Mouse (Mus musculus) lung, embryonic 16.5 days (tissue): ENCODE data around the gene Sema4c. TPM values are rescaled to one million over a fixed set of nuclear protein-coding genes. Genes with fewer than 3 reads are reported as not detected.
A peak's percentile ranks its signal among the peaks of the same experiment; 100 is the strongest.

Source experiments
- ATAC-seq: fragments of 200-750 bp; cut with Nextera tagmentation; 2 replicates; pipeline ENCODE4 v1.8.0; 2017; ENCODE audit warnings: low read depth, mild to moderate bottlenecking, moderate library complexity
- H3K27ac ChIP-seq: fragments of 300-500 bp; sonication (generic); 2 replicates; pipeline ENCODE4 v1.5.1; 2014; ENCODE audit warnings: mild to moderate bottlenecking, control low read depth, low read length
- H3K27me3 ChIP-seq: fragments of 300-500 bp; sonication (generic); 2 replicates; pipeline ENCODE4 v1.6.1; 2014; ENCODE audit warnings: low read depth, low read length, mixed read lengths; ENCODE audit not compliant: control insufficient read depth, insufficient read depth
- H3K36me3 ChIP-seq: fragments of 300-500 bp; sonication (generic); 2 replicates; pipeline ENCODE4 v1.6.1; 2014; ENCODE audit warnings: low read length; ENCODE audit not compliant: control insufficient read depth, insufficient read depth
- H3K4me1 ChIP-seq: fragments of 300-500 bp; sonication (generic); replicated peaks from 2 replicates; pipeline ENCODE4 v1.6.1; 2014; ENCODE audit warnings: low read length, mixed read lengths; ENCODE audit not compliant: control insufficient read depth, insufficient read depth
- H3K4me2 ChIP-seq: fragments of 300-500 bp; sonication (generic); 2 replicates; pipeline ENCODE4 v1.6.1; 2014; ENCODE audit warnings: low read depth, low read length, control low read depth
- H3K4me3 ChIP-seq: fragments of 300-500 bp; sonication (generic); 2 replicates; pipeline ENCODE4 v1.5.1; 2014; ENCODE audit warnings: mild to moderate bottlenecking, low read length, control low read depth
- H3K9ac ChIP-seq: fragments of 300-500 bp; sonication (generic); 2 replicates; pipeline ENCODE4 v1.6.1; 2014; ENCODE audit warnings: low read length, control low read depth
- H3K9me3 ChIP-seq: fragments of 300-500 bp; sonication (generic); 2 replicates; pipeline ENCODE4 v1.6.1; 2016; ENCODE audit warnings: low read length; ENCODE audit not compliant: control insufficient read depth
- WGBS: fragments of 180-500 bp; shearing (Covaris S2); extraction: QIAGEN DNeasy Blood & Tissue Kit; methylation state at CpG from one replicate; pipeline ENCODE4 v1.1.7; 2014; 5-methylcytosine and 5-hydroxymethylcytosine counted together
- polyA plus RNA-seq: library from polyadenylated mRNA; unstranded; fragments of >200 nt; fragmentation: Nextera tagmentation; extraction: Ambion mirVana; gene quantifications from 2 replicates; pipeline ENCODE4 v1.2.1, GENCODE M21; 2015

The Sema4c gene
- polyA plus RNA-seq, 1 experiment from 2014 or later: 14.8 TPM

DNA sequence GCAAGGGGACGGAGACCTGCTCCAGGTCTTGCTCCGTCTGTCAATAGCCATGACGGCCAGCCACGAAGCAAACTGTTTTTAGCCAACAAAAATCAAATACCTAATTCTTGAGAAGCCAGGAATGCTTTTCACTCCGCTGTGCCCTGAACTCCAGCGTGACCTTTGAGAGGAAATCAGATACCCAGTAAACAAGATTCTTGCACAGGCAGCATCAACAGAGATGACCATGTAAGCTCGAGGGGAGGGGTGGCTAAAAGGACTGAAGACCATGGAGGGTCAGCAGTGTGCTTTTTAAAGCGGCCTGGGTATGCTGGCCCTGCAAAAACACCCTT is 21.8 kb downstream of the Sema4c start:
- Histone ChIP-seq H3K36me3 (peaks cover 10% of the 10 kb centered on the region), H3K4me3 (no peak overlapping the region), H3K9me3 (no peaks in the 10 kb centered on the region), H3K27me3 (no peaks in the 10 kb centered on the region), H3K4me1 (peaks cover 11% of the 10 kb centered on the region), H3K27ac (no peak overlapping the region), H3K9ac (no peak overlapping the region), H3K4me2 (no peak overlapping the region)
- WGBS: 54% methylated on average over 8 of the region's 8 CpGs
- ATAC-seq: no peak

DNA sequence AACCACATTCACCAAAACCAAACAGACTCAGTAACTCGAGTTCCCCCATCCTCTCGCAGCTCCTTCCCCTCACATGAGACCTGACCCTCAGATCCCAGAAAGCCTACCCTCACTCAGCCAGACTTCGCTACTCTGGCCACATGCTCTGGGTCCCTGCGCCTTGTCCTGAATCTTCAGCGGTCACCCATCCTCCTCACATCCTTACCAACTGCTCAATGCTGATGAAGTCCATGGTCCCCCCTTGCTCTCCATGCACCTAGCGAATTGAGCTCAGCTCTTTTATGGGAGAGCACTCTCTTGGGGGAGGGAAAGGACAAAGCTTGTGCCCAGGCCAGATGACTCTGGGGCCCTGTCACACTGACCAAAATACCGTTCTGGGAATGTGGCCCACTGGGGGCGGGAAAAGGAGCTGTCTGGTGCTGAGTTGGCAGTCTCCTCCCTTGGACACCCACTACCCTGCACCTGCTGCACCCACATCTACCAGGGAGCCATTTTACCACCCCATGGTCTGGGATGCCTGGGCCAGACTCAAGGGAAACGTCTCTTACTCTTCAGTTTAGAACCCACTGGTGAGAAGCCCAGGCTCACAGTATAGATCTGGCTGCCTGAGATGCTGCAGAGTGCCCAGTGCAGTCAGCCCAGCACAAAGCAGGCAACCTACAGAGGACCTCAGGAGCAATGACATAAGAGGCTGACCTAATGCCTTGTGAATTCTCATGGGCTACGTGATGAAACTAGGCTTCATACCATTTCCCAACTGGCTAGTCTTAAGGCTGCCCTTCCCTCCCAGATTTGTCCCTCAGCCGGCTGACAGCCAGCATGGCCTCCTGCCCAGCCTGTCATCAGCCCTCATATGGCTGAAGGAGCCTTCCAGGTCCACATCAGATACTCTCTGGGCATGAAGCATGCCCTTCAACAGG is 22.4 kb downstream of the Sema4c start:
- Histone ChIP-seq H3K4me3 (no peak overlapping the region), H3K9ac (no peak overlapping the region), H3K4me1 (peaks cover 11% of the 10 kb centered on the region), H3K27ac (no peak overlapping the region), H3K36me3 (peaks cover 7% of the 10 kb centered on the region), H3K9me3 (no peaks in the 10 kb centered on the region), H3K4me2 (no peak overlapping the region), H3K27me3 (no peaks in the 10 kb centered on the region)
- 73% methylated on average over 11 of the region's 11 CpGs for WGBS
- 0 out of 2 replicates have a peak, but pooled peaks have one; percentile 15 for ATAC-seq

DNA sequence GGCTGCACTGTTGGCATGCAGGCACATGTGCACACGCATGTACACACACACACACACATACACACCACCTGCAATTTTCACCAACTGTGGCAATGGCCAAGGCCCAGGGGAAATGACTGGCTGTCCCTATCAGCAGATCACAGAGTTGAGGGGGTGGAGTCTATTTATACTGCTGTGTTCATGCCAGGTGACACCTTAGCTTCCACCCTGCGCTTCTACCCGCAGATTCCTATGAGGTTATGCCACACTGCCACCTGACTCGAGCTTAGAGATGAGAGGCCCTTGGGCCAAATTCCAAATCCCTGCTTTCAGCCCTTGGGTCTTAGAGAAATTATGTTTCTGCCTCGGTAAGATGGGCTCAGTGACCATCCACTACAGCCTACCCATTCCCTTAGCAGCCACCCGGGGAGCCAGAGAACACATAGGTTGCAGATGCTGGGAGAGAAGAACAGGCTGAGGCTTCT is 23.5 kb downstream of the Sema4c start:
- Histone ChIP-seq H3K4me1 (peaks cover 11% of the 10 kb centered on the region), H3K4me2 (no peak overlapping the region), H3K9me3 (no peaks in the 10 kb centered on the region), H3K9ac (no peak overlapping the region), H3K36me3 (peaks cover 7% of the 10 kb centered on the region), H3K27me3 (no peaks in the 10 kb centered on the region), H3K27ac (no peak overlapping the region), H3K4me3 (no peak overlapping the region)
- ATAC-seq: no peak
- WGBS: 54% methylated on average over 6 of the region's 6 CpGs

DNA sequence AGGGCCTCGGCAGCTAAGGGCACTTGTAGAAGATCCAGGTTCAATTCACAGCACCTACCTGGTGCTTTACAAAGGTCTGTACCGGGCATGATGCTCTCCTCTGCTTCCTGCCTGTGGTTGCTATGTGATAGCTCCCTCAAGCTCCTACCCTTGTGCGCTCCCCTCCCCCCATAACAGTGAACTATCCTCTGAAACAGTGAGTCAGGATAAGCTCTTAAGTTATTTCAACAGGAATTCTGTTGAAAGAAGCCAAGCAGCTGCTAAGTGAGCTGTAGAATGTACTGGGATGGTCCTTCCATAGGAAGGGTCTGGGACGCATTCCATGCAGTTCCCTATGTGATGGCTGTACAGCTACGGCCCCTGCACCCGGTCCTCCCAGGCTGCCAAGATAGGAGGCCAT is 24.6 kb downstream of the Sema4c start:
- peak; percentile 46; the same call in 1 of the 2 replicates for ATAC-seq
- Histone ChIP-seq H3K4me2 (no peak overlapping the region), H3K27me3 (no peaks in the 10 kb centered on the region), H3K4me3 (no peak overlapping the region), H3K9ac (no peak overlapping the region), H3K9me3 (no peaks in the 10 kb centered on the region), H3K4me1 (peaks cover 11% of the 10 kb centered on the region), H3K36me3 (peaks cover 5% of the 10 kb centered on the region; the same call in 1 of the 2 replicates), H3K27ac (no peak overlapping the region)
- 63% methylated on average over 6 of the region's 6 CpGs for WGBS

DNA sequence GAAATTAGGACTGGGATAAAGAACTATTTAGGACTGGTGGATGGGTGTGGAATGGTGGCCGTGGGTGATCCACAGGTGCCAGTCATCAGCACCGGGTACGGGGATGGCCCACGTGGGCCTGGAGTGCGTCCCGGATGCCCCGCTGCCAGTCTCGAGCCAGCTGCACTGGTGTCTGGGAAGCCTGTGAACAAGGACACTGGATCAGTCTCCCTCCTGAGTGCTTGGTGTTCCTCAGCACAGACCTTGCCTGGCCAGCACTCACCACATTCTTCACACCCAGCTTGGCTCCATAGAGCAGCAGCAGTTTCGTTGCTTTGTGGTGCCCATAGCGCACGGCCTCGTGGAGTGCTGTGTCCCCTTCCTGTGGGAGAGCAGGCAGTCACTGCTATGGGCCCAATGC is 26.7 kb downstream of the Sema4c start:
- H3K36me3 ChIP-seq: peaks cover 5% of the 10 kb centered on the region; the same call in 1 of the 2 replicates
- WGBS: 84% methylated on average over 12 of the region's 12 CpGs
- H3K27ac ChIP-seq: no peak overlapping the region
- H3K9ac ChIP-seq: no peak overlapping the region
- H3K27me3 ChIP-seq: no peaks in the 10 kb centered on the region
- no peak for ATAC-seq
- no peaks in the 10 kb centered on the region for H3K9me3 ChIP-seq
- H3K4me1 ChIP-seq: peaks cover 11% of the 10 kb centered on the region
- H3K4me2 ChIP-seq: no peak overlapping the region
- H3K4me3 ChIP-seq: no peak overlapping the region

DNA sequence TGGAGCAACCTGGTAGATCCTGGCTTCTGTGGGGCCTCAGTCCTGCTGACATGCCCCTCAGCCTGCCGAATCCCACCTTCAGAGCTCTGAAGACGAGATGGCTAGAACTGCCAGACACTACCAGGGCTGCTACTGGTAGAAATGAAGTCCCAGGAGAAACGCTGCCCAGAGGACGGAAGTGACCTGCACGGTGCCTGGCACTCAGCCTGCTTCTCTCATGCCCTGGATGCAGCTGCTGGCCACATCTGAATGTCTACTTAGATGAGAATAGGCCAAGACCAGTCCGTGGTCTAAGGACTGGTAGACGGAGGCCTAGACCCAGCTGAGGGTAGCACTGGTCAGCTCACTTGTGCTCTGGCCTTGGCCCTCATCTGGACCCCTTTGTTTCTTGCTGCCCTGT is 27.2 kb downstream of the Sema4c start:
- no peak overlapping the region for H3K9ac ChIP-seq
- H3K27ac ChIP-seq: no peak overlapping the region
- no peak overlapping the region for H3K4me2 ChIP-seq
- H3K9me3 ChIP-seq: no peaks in the 10 kb centered on the region
- H3K4me1 ChIP-seq: peaks cover 7% of the 10 kb centered on the region
- H3K27me3 ChIP-seq: no peaks in the 10 kb centered on the region
- ATAC-seq: no peak
- no peak overlapping the region for H3K4me3 ChIP-seq
- 88% methylated on average over 7 of the region's 7 CpGs for WGBS
- H3K36me3 ChIP-seq: peaks cover 5% of the 10 kb centered on the region

DNA sequence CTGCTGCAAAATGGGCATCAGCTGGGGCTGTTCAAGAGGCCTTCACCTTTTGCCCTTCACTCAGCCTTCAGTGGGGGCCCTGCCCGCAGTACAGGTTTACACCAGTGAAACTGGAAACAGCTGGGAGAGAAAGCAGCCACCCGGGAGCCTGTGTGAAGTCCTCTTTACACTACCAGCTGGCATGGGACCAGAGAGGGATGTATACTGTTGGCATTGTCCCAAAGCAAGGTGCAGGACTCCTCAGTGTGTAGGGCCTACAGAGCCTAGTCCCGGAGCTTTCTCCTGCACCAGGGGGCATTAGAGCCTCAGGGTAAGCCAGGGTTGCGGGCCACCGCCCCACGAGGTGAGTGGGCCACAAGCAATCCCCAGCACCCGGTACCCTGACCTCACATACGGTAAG is 27.7 kb downstream of the Sema4c start:
- H3K36me3 ChIP-seq: peaks cover 9% of the 10 kb centered on the region
- no peaks in the 10 kb centered on the region for H3K9me3 ChIP-seq
- ATAC-seq: no peak
- no peaks in the 10 kb centered on the region for H3K27me3 ChIP-seq
- WGBS: 67% methylated on average over 8 of the region's 8 CpGs
- no peak overlapping the region for H3K4me3 ChIP-seq
- H3K4me1 ChIP-seq: peaks cover 6% of the 10 kb centered on the region
- no peak overlapping the region for H3K4me2 ChIP-seq
- H3K9ac ChIP-seq: no peak overlapping the region
- H3K27ac ChIP-seq: no peak overlapping the region

DNA sequence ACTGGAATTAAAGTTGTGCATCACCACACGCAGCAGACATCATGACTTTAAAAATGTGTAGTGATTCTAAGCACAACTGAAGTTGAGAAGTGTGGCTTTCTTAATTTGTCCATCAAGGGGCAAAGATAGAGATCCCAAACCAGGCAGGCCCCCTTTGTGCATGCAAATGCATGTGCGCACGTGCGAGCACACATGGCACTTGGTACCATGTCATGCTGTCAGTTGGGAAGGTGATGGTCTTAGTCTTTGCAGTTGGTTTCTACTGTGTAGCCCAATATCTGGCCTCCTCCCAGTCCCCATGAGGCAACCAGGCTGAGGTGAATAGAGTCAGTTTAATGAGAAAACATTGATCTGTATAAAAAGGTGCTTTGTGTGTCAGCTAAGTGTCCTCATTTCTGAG is 28.3 kb downstream of the Sema4c start:
- no peaks in the 10 kb centered on the region for H3K27me3 ChIP-seq
- H3K9ac ChIP-seq: no peak overlapping the region
- 92% methylated on average over 4 of the region's 4 CpGs for WGBS
- H3K36me3 ChIP-seq: peaks cover 15% of the 10 kb centered on the region
- no peak overlapping the region for H3K27ac ChIP-seq
- no peak for ATAC-seq
- H3K4me1 ChIP-seq: peaks cover 6% of the 10 kb centered on the region
- H3K4me3 ChIP-seq: no peak overlapping the region
- no peak overlapping the region for H3K4me2 ChIP-seq
- H3K9me3 ChIP-seq: no peaks in the 10 kb centered on the region

DNA sequence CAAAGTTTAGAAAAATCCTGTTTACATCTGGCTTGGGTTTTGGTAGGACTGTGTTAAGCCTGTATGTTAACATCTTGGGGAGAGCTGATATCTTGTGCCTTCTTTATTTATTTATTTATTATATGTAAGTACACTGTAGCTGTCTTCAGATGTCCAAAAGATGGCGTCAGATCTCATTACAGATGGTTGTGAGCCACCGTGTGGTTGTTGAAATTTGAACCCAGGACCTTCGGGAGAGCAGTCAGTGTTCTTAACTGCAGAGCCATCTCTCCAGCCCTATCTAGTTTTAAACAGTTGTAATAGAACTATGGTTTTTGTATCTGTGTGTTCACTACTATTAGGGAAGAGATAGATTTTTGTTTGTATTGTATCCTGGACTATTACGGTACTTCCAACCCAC is 28.9 kb downstream of the Sema4c start:
- ATAC-seq: no peak

More for the DNA sequence above, 28.9 kb downstream of the Sema4c start:
- Histone ChIP-seq H3K4me1 (peaks cover 6% of the 10 kb centered on the region), H3K27me3 (no peaks in the 10 kb centered on the region), H3K9ac (no peak overlapping the region), H3K27ac (no peak overlapping the region), H3K4me3 (no peak overlapping the region), H3K36me3 (peaks cover 20% of the 10 kb centered on the region), H3K9me3 (no peaks in the 10 kb centered on the region), H3K4me2 (no peak overlapping the region)
- WGBS: 87% methylated on average over 4 of the region's 4 CpGs
